Mouse (Mus musculus): ENCODE measurements around the gene Faf2. TPM values are rescaled to one million over a fixed set of nuclear protein-coding genes. Genes with fewer than 3 reads are reported as not detected.

Gene Faf2
- polyA plus RNA-seq, 1 experiment, result 30.3 TPM

DNA sequence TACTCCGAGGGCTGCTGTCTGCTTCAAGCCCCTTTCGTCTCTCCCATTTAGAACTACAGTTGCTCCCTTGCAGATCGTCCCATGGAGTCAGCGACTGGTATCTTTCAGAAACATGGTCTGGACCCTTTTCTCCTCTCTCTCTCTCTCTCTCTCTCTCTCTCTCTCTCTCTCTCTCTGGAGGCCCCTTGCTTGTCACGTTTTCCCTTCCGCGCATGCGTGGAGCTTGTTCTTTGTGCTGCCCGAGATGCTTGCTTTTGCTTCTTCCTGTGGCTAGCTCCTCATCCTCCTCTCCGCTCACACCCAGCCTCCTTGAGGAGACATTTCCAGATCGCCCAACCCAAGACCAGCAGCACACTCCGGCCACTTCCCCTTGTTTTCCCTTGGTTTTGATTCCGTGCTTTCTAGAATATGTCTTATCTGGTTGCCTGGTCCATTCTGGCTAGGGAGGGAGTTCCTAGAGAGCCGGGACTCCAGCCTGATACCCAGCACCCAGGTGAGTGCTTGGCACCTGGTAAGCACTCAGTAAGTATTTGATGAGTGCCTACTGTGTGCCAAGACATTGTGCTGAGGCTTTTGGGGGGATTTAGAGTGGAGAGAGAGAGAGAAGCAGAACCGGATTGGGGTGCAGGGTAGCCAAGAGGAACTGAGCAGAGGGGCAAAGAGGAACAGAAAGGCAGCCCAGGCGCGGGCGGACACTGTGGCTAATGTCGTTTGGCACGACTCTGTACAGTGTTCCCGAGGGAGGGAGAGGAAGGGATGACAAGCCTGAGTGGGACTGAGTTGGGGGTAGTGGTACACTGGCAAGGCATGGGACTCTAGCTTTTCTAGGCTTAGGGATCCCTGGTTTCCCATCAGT lies 43.7 kb upstream of the Faf2 start:
- Histone ChIP-seq H3K79me2 (ENCODE audit: control insufficient read depth, insufficient read depth) (peaks cover 14% of the 10 kb centered on the region), H3ac (ENCODE audit: control insufficient read depth, insufficient read length) (no peak overlapping the region), H3K36me3 (ENCODE audit: control insufficient read depth, insufficient read depth) (peaks cover 4% of the 10 kb centered on the region), H3K27me3 (ENCODE audit: control insufficient read depth, insufficient read depth, insufficient read length) (no peaks in the 10 kb centered on the region), H3K4me2 (ENCODE audit: low read depth) (no peak overlapping the region), H3K4me3 (no peak overlapping the region)
- TF ChIP-seq POLR2A (IDR thresholded peaks at IDR 0.05; ENCODE audit: insufficient read length, low read depth) (peak; percentile 14), USF1 (IDR thresholded peaks at IDR 0.05; ENCODE audit: low read depth) (no peak)

DNA sequence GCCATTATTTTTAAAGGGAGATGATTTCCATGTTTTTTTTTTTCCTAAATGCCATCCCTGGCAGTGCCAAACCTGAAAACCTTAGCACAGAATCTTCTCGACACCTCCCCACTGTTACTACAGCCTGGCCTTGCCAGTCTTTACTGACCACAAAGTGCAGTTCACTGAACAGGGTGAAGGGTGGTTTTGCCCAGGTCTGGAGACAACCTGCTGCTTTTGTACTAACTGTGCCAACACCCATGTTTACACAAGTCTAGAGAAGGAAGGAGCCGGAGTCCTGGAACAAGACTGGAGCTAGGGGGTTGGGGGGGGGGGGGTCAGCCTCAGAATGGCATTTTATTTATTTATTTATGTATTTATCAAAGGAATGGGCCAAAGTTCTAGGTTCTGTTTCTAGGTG lies 40.2 kb upstream of the Faf2 start:
- TF ChIP-seq MYOG (IDR thresholded peaks at IDR 0.05; ENCODE audit: control insufficient read depth in 1 of 3, insufficient read depth in 1 of 3, insufficient read length in 2 of 3, low read depth in 2 of 3), result no peak
- peaks cover 8% of the 10 kb centered on the region for H3K36me3 ChIP-seq (ENCODE audit: control insufficient read depth, insufficient read depth)
- no peak overlapping the region for H3ac ChIP-seq (ENCODE audit: control insufficient read depth, insufficient read length)
- H3K4me3 ChIP-seq, result no peak overlapping the region
- peaks cover 3% of the 10 kb centered on the region for H3K79me2 ChIP-seq (ENCODE audit: control insufficient read depth, insufficient read depth)
- H3K4me2 ChIP-seq (ENCODE audit: low read depth), result no peak overlapping the region
- H3K27me3 ChIP-seq (ENCODE audit: control insufficient read depth, insufficient read depth, insufficient read length), result no peaks in the 10 kb centered on the region

GRCm38 (mm10) chr13:54582126-54582525 lies 39.5 kb upstream of the Faf2 start:
- Histone ChIP-seq H3K36me3 (ENCODE audit: control insufficient read depth, insufficient read depth) (peaks cover 13% of the 10 kb centered on the region), H3K4me3 (no peak overlapping the region), H3ac (ENCODE audit: control insufficient read depth, insufficient read length) (no peak overlapping the region), H3K27me3 (ENCODE audit: control insufficient read depth, insufficient read depth, insufficient read length) (no peaks in the 10 kb centered on the region), H3K4me2 (ENCODE audit: low read depth) (no peak overlapping the region), H3K79me2 (ENCODE audit: control insufficient read depth, insufficient read depth) (no peaks in the 10 kb centered on the region)
- TF ChIP-seq MYOD1 (IDR thresholded peaks at IDR 0.05; ENCODE audit: control insufficient read depth in 1 of 3, insufficient read length in 2 of 3, low read depth in 2 of 3) (no peak), SRF (IDR thresholded peaks at IDR 0.05; ENCODE audit: control insufficient read depth, insufficient read length, low read depth) (no peak), MAX (IDR thresholded peaks at IDR 0.05; ENCODE audit: low read depth) (no peak)

GRCm38 (mm10) chr13:54582860-54583259 lies 38.7 kb upstream of the Faf2 start:
- Histone ChIP-seq H3K27me3 (ENCODE audit: control insufficient read depth, insufficient read depth, insufficient read length) (no peaks in the 10 kb centered on the region), H3K4me2 (ENCODE audit: low read depth) (no peak overlapping the region), H3K79me2 (ENCODE audit: control insufficient read depth, insufficient read depth) (no peaks in the 10 kb centered on the region), H3K36me3 (ENCODE audit: control insufficient read depth, insufficient read depth) (peaks cover 20% of the 10 kb centered on the region), H3ac (ENCODE audit: control insufficient read depth, insufficient read length) (no peak overlapping the region), H3K4me3 (no peak overlapping the region)
- no peak for TF ChIP-seq TCF12 (IDR thresholded peaks at IDR 0.05; ENCODE audit: insufficient read depth, poor library complexity, severe bottlenecking)
- TF ChIP-seq REST (IDR thresholded peaks at IDR 0.05; ENCODE audit: insufficient read depth, insufficient read length), result no peak
- no peak for TF ChIP-seq USF1 (IDR thresholded peaks at IDR 0.05; ENCODE audit: low read depth)
- no peak for TF ChIP-seq MYOD1 (IDR thresholded peaks at IDR 0.05; ENCODE audit: control insufficient read depth in 1 of 3, insufficient read length in 2 of 3, low read depth in 2 of 3)
- TF ChIP-seq MAX (IDR thresholded peaks at IDR 0.05; ENCODE audit: low read depth), result no peak
- TF ChIP-seq TCF3 (IDR thresholded peaks at IDR 0.05; ENCODE audit: insufficient read length, low read depth), result no peak
- no peak for TF ChIP-seq POLR2AphosphoS2 (IDR thresholded peaks at IDR 0.05; ENCODE audit: insufficient read length, low read depth)
- TF ChIP-seq E2F4 (IDR thresholded peaks at IDR 0.05; ENCODE audit: insufficient read depth), result no peak
- no peak for TF ChIP-seq SRF (IDR thresholded peaks at IDR 0.05; ENCODE audit: control insufficient read depth, insufficient read length, low read depth)
- no peak for TF ChIP-seq MYOG (IDR thresholded peaks at IDR 0.05; ENCODE audit: control insufficient read depth in 1 of 3, insufficient read depth in 1 of 3, insufficient read length in 2 of 3, low read depth in 2 of 3)
- no peak for TF ChIP-seq POLR2A (IDR thresholded peaks at IDR 0.05; ENCODE audit: insufficient read length, low read depth)
- TF ChIP-seq CEBPB (IDR thresholded peaks at IDR 0.05; ENCODE audit: insufficient read depth, poor library complexity, severe bottlenecking), result no peak

- Histone ChIP-seq H3K27me3 (ENCODE audit: control insufficient read depth, insufficient read depth, insufficient read length) (no peaks in the 10 kb centered on the region), H3K79me2 (ENCODE audit: control insufficient read depth, insufficient read depth) (peaks cover 21% of the 10 kb centered on the region), H3K4me3 (no peak overlapping the region), H3ac (ENCODE audit: control insufficient read depth, insufficient read length) (no peak overlapping the region), H3K36me3 (ENCODE audit: control insufficient read depth, insufficient read depth) (peaks cover 26% of the 10 kb centered on the region), H3K4me2 (ENCODE audit: low read depth) (no peak overlapping the region)
- no peak for TF ChIP-seq POLR2A (IDR thresholded peaks at IDR 0.05; ENCODE audit: insufficient read length, low read depth)
- TF ChIP-seq E2F4 (IDR thresholded peaks at IDR 0.05; ENCODE audit: insufficient read depth), result no peak
- TF ChIP-seq MYOD1 (IDR thresholded peaks at IDR 0.05; ENCODE audit: control insufficient read depth in 1 of 3, insufficient read length in 2 of 3, low read depth in 2 of 3), result no peak
- no peak for TF ChIP-seq TCF3 (IDR thresholded peaks at IDR 0.05; ENCODE audit: insufficient read length, low read depth)
- no peak for TF ChIP-seq MYOG (IDR thresholded peaks at IDR 0.05; ENCODE audit: control insufficient read depth in 1 of 3, insufficient read depth in 1 of 3, insufficient read length in 2 of 3, low read depth in 2 of 3)
- no peak for TF ChIP-seq CEBPB (IDR thresholded peaks at IDR 0.05; ENCODE audit: insufficient read depth, poor library complexity, severe bottlenecking)
- no peak for TF ChIP-seq SRF (IDR thresholded peaks at IDR 0.05; ENCODE audit: control insufficient read depth, insufficient read length, low read depth)
- no peak for TF ChIP-seq POLR2AphosphoS2 (IDR thresholded peaks at IDR 0.05; ENCODE audit: insufficient read length, low read depth)
- no peak for TF ChIP-seq REST (IDR thresholded peaks at IDR 0.05; ENCODE audit: insufficient read depth, insufficient read length)
- no peak for TF ChIP-seq TCF12 (IDR thresholded peaks at IDR 0.05; ENCODE audit: insufficient read depth, poor library complexity, severe bottlenecking)
Observed at GRCm38 (mm10) chr13:54585831-54586230, 35.8 kb upstream of the Faf2 start.
